7 mouse cellular contexts compared by ENCODE assay signal in the genomic region with DNA sequence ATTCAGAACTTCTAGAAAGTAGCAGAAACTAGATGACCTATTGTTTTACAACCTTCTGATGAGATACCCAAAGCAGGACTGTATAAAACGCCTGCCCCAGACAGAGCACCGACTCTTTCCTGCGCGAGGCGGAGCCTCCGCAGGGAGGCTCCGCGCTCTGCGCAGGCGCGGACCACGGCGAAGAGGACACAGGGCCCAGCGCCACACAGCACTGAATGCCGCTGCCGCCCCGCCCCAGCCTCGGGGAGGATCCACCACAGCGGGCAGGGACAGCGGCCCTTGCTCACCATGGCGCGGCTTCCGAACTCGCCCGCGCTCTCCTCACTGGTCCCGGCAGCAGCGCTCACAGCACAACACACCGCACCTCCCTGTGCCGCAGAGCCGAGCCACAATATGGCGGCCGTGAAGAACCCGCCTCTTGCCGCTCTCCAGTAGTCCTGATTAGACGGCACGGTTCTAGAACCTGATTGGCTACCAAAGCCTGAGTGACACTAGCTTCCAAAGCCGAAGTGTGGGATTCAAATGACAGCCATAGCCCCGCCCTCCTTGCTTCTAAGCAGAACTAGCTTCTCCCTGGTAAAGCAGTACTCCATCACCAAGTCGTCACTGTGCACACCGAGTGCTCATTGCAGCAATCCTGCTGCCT. TPM values are rescaled to one million over a fixed set of nuclear protein-coding genes. Genes with fewer than 3 reads are reported as not detected.
DNase-seq lines count a peak whose midpoint lies in the region; ATAC-seq lines count a peak whose summit lies in the region.

A gene (minus strand): TSS at position 384 of the 646 bp plus-strand sequence.

- H3K4me2 ChIP-seq in embryonic facial prominence, embryonic 12.5 days (replicated peaks) = peak within 1 kb of the TSS; percentile 65
- H3K4me2 ChIP-seq in limb, embryonic 11.5 days (ENCODE audit: low read depth, severe bottlenecking) = peak within 1 kb of the TSS; percentile 64
- peak within 1 kb of the TSS; percentile 63 for H3K4me2 ChIP-seq in midbrain, embryonic 14.5 days (ENCODE audit: low read length)

- H3K36me3 ChIP-seq in embryonic facial prominence, embryonic 12.5 days = peaks cover 5% of the 10 kb centered on the region; the same call in 1 of the 2 replicates
- H3K36me3 ChIP-seq in limb, embryonic 11.5 days (ENCODE audit: control insufficient read depth, insufficient read depth, low read length) = no peaks in the 10 kb centered on the region; the same call in none of the 2 replicates
- no peaks in the 10 kb centered on the region; the same call in 1 of the 2 replicates for H3K36me3 ChIP-seq in midbrain, embryonic 14.5 days (ENCODE audit: control insufficient read depth, insufficient read depth, low read length)

- H3K4me1 ChIP-seq in embryonic facial prominence, embryonic 12.5 days = peaks cover 16% of the 10 kb centered on the region
- peaks cover 14% of the 10 kb centered on the region for H3K4me1 ChIP-seq in limb, embryonic 11.5 days (ENCODE audit: control insufficient read depth, insufficient read depth, low read length)
- H3K4me1 ChIP-seq in midbrain, embryonic 14.5 days (ENCODE audit: control insufficient read depth, insufficient read depth, low read length) = peaks cover 26% of the 10 kb centered on the region

- ATAC-seq in embryonic facial prominence, embryonic 12.5 days (ENCODE audit: insufficient number of reproducible peaks, insufficient read depth, low FRiP score, low TSS enrichment) = peak; percentile 97
- ATAC-seq in limb, embryonic 11.5 days (ENCODE audit: insufficient number of reproducible peaks, low FRiP score, low TSS enrichment, low read depth) = peak; percentile 98
- ATAC-seq in midbrain, embryonic 14.5 days (ENCODE audit: low FRiP score, low TSS enrichment) = peak; percentile 99

- peak within 1 kb of the TSS; percentile 70 for H3K4me3 ChIP-seq in embryonic facial prominence, embryonic 12.5 days
- peak within 1 kb of the TSS; percentile 69 for H3K4me3 ChIP-seq in limb, embryonic 11.5 days (ENCODE audit: low read depth, low read length)
- peak within 1 kb of the TSS; percentile 74 for H3K4me3 ChIP-seq in midbrain, embryonic 14.5 days (replicated peaks; ENCODE audit: low read depth, low read length)

- DNase-seq in adrenal gland, postnatal 25 days = peak; percentile 82
- peak; percentile 99 for DNase-seq in heart, adult 11 months
- DNase-seq in kidney, adult 18-20 months = peak; percentile 92
- DNase-seq in limb, embryonic 11.5 days (ENCODE audit: low spot score) = peak; percentile 90
- DNase-seq in midbrain, embryonic 14.5 days = peak; percentile 98
- peak; percentile 79 to 80 for DNase-seq in spleen, adult 18-20 months

- H3K9ac ChIP-seq in embryonic facial prominence, embryonic 12.5 days = peak within 1 kb of the TSS; percentile 85
- H3K9ac ChIP-seq in limb, embryonic 11.5 days (ENCODE audit: low read length) = peak within 1 kb of the TSS; percentile 97
- H3K9ac ChIP-seq in midbrain, embryonic 14.5 days (replicated peaks; ENCODE audit: low read length) = peak within 1 kb of the TSS; percentile 93

- H3K27ac ChIP-seq in embryonic facial prominence, embryonic 12.5 days = peak within 1 kb of the TSS; percentile 99
- peak within 1 kb of the TSS; percentile 99 for H3K27ac ChIP-seq in limb, embryonic 11.5 days (replicated peaks; ENCODE audit: low read depth, low read length)
- H3K27ac ChIP-seq in midbrain, embryonic 14.5 days (replicated peaks; ENCODE audit: low read depth, low read length) = peak within 1 kb of the TSS; percentile 100

- WGBS in embryonic facial prominence, embryonic 12.5 days = under 1% methylated on average over 40 of the region's 41 CpGs
- under 1% methylated on average over 41 of the region's 41 CpGs for WGBS in limb, embryonic 11.5 days
- 1% methylated on average over 41 of the region's 41 CpGs for WGBS in midbrain, embryonic 14.5 days

- H3K27me3 ChIP-seq in embryonic facial prominence, embryonic 12.5 days = no peaks in the 10 kb centered on the region
- no peaks in the 10 kb centered on the region for H3K27me3 ChIP-seq in limb, embryonic 11.5 days (ENCODE audit: control insufficient read depth, insufficient read depth, low read length)
- no peaks in the 10 kb centered on the region for H3K27me3 ChIP-seq in midbrain, embryonic 14.5 days (ENCODE audit: control insufficient read depth, insufficient read depth, low read length)

- H3K9me3 ChIP-seq in embryonic facial prominence, embryonic 12.5 days = no peaks in the 10 kb centered on the region
- H3K9me3 ChIP-seq in limb, embryonic 11.5 days (ENCODE audit: control insufficient read depth, low read length) = no peaks in the 10 kb centered on the region
- H3K9me3 ChIP-seq in midbrain, embryonic 14.5 days (ENCODE audit: control insufficient read depth, low read length) = no peaks in the 10 kb centered on the region

RNA-seq across cellular contexts. Expression of the gene that starts here (rescaled TPM):
- 3.3 TPM in 1 of 2 replicates, not detected in the other for total RNA-seq in adrenal gland, postnatal 25 days (2021)
- polyA plus RNA-seq in embryonic facial prominence, embryonic 12.5 days (2016; fragmentation: Nextera tagmentation; extraction: Ambion mirVana) = not detected in 2 replicates
- 1.8 TPM in 1 of 2 replicates, not detected in the other for polyA plus RNA-seq in limb, embryonic 11.5 days (2014; fragmentation: Nextera tagmentation; extraction: Ambion mirVana)
- not detected in 2 replicates for polyA plus RNA-seq in midbrain, embryonic 14.5 days (2014; fragmentation: Nextera tagmentation; extraction: Ambion mirVana)

Comparison
In these comparisons a context has a peak if more than half of its experiments do, and no peak if none do; other contexts are left out.
1. Peak in every context shown above with its lines: DNase-seq, ATAC-seq, H3K4me3 ChIP-seq and H3K27ac ChIP-seq.
2. Peak in ATAC-seq, H3K4me3 ChIP-seq, H3K27ac ChIP-seq, H3K9ac ChIP-seq and H3K4me2 ChIP-seq in embryonic facial prominence, embryonic 12.5 days; RNA of the gene not detected or under 1 TPM.
3. Peak in DNase-seq, ATAC-seq, H3K4me3 ChIP-seq, H3K27ac ChIP-seq, H3K9ac ChIP-seq and H3K4me2 ChIP-seq in midbrain, embryonic 14.5 days; RNA of the gene not detected or under 1 TPM.